Mouse (Mus musculus) liver, embryonic 14.5 days (tissue): ENCODE data around the gene Crhr2. TPM values are rescaled to one million over a fixed set of nuclear protein-coding genes. Genes with fewer than 3 reads are reported as not detected.

Source experiments
- ATAC-seq: fragments of 200-750 bp; cut with Nextera tagmentation; 2 replicates; pipeline ENCODE4 v1.8.0; 2017; ENCODE audit warnings: moderate number of reproducible peaks, mild to moderate bottlenecking, moderate library complexity; ENCODE audit not compliant: insufficient read depth
- DNase-seq, 3 experiments: peaks; one replicate each; pipeline ENCODE4 v3.0.0-alpha.2; 2012 to 2013; ENCODE audit warnings: low read depth in 3 of 3, low spot score in 3 of 3
- H3K27ac ChIP-seq: fragments of 300-500 bp; sonication (generic); 2 replicates; pipeline ENCODE4 v1.5.1; 2014; ENCODE audit warnings: moderate library complexity, mild to moderate bottlenecking, control low read depth, inconsistent platforms
- H3K27me3 ChIP-seq: fragments of 300-500 bp; sonication (generic); 2 replicates; pipeline ENCODE4 v1.6.1; 2014; ENCODE audit warnings: mild to moderate bottlenecking, low read length, moderate library complexity; ENCODE audit not compliant: control insufficient read depth, insufficient read depth
- H3K36me3 ChIP-seq: fragments of 300-500 bp; sonication (generic); replicated peaks from 2 replicates; pipeline ENCODE4 v1.6.1; 2014; ENCODE audit warnings: low read depth; ENCODE audit not compliant: control insufficient read depth, insufficient read depth
- H3K4me1 ChIP-seq, 2 experiments: fragments of 200-500 bp in 1 of 2; fragments of 300-500 bp in 1 of 2; sonication (generic) in 1 of 2; replicated peaks; 2 replicates each; pipeline ENCODE4 v1.6.1; 2012 to 2014; ENCODE audit warnings: antibody characterized with exemption in 1 of 2, inconsistent platforms in 1 of 2, low read length in 1 of 2; ENCODE audit not compliant: control insufficient read depth in 2 of 2, insufficient read depth in 2 of 2
- H3K4me2 ChIP-seq: fragments of 300-500 bp; sonication (generic); 2 replicates; pipeline ENCODE4 v1.6.1; 2014; ENCODE audit warnings: low read depth, mild to moderate bottlenecking, control low read depth, moderate library complexity
- H3K4me3 ChIP-seq, 2 experiments: fragments of 200-500 bp in 1 of 2; fragments of 300-500 bp in 1 of 2; sonication (generic) in 1 of 2; 2 replicates each; pipeline ENCODE4 v1.5.1; 2012 to 2014; ENCODE audit warnings: low read depth in 2 of 2, low read length in 2 of 2, mild to moderate bottlenecking in 2 of 2, control low read depth in 1 of 2, inconsistent platforms in 1 of 2, moderate library complexity in 1 of 2; ENCODE audit not compliant: insufficient read depth in 1 of 2
- H3K9ac ChIP-seq: fragments of 300-500 bp; sonication (generic); replicated peaks from 2 replicates; pipeline ENCODE4 v1.6.1; 2014; ENCODE audit warnings: mild to moderate bottlenecking, control low read depth, moderate library complexity
- H3K9me3 ChIP-seq: fragments of 300-500 bp; sonication (generic); 2 replicates; pipeline ENCODE4 v1.6.1; 2016; ENCODE audit warnings: low read length, mixed read lengths; ENCODE audit not compliant: control insufficient read depth
- CTCF ChIP-seq: IDR thresholded peaks from 2 replicates; pipeline ENCODE4 v1.5.1; 2016; ENCODE audit warnings: antibody characterized with exemption, low read depth, control low read depth
- EP300 ChIP-seq: IDR thresholded peaks from 2 replicates; pipeline ENCODE4 v1.6.1; 2016; ENCODE audit warnings: antibody characterized with exemption, low read depth
- WGBS: fragments of 180-500 bp; shearing (Covaris S2); extraction: QIAGEN DNeasy Blood & Tissue Kit; methylation state at CpG from one replicate; pipeline ENCODE4 v1.1.7; 2014; ENCODE audit not compliant: insufficient replicate concordance; 5-methylcytosine and 5-hydroxymethylcytosine counted together
- polyA plus RNA-seq, 2 experiments: library from polyadenylated mRNA; depleted of rRNA in 1 of 2; stranded (reverse) in 1 of 2; unstranded in 1 of 2; fragments of >200 nt; fragmentation: Nextera tagmentation in 1 of 2; extraction: Ambion mirVana in 1 of 2; gene quantifications; 2 replicates each; pipeline versions ENCODE4 v1.2.1 to v1.2.3; 2012 to 2014

The Crhr2 gene
- polyA plus RNA-seq, 2 experiments: 0.30 to 0.73 TPM

GRCm38 (mm10) chr6:55064477-55064827 is 68.4 kb downstream of the Crhr2 start:
- Histone ChIP-seq H3K36me3 (peaks cover 93% of the 10 kb centered on the region), H3K27ac (no peak overlapping the region), H3K4me1 (peaks cover 0 to 7% of the 10 kb centered on the region in 2 experiments; a peak in 1 of 4 replicates), H3K9me3 (no peaks in the 10 kb centered on the region), H3K4me3 (no peak overlapping the region), H3K9ac (no peak overlapping the region), H3K4me2 (no peak overlapping the region), H3K27me3 (no peaks in the 10 kb centered on the region)
- WGBS: 27% methylated on average over 7 of the region's 7 CpGs
- no peak for TF ChIP-seq CTCF
- TF ChIP-seq EP300: no peak
- DNase-seq (no peak), ATAC-seq (peak; percentile 53)

DNA sequence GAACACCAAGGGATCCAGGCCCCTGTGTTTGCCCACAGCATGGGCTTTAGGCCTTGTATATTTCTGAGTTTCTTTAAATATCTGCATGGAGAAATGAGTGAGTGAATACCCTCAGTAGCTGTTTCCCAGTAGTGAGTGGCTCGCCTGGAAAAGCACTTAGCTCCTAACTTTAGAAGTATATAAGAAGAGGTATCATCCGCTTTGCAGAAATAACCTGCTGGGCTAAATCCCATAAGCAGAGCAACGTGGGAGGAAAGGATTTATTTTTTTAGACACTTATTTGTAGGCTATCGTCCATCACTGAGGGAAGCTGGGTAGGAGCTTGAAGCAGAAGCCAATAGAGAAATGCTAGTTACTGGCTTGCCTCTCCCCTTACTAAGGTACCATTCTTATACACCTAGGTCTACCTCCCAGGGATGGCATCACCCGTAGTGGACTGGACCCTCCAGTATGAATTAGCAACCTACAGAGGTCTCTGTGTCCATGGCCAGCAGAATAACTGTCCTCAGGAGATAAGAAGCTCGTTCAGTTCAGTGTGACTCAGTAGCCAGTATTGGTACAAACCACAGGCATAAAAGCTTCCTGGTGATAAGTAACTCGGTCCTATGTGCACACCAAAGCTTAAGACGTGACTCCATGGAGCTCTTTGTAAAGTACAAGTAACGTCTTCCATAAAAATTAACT is 68.9 kb downstream of the Crhr2 start:
- Histone ChIP-seq H3K9ac (no peak overlapping the region), H3K4me3 (no peak overlapping the region), H3K36me3 (peaks cover 94% of the 10 kb centered on the region), H3K9me3 (no peaks in the 10 kb centered on the region), H3K27ac (no peak overlapping the region), H3K27me3 (no peaks in the 10 kb centered on the region), H3K4me2 (no peak overlapping the region), H3K4me1 (peaks cover 0 to 7% of the 10 kb centered on the region in 2 experiments; a peak in 1 of 4 replicates)
- ATAC-seq (peak; percentile 55; the same call in 1 of the 2 replicates), DNase-seq (no peak)
- TF ChIP-seq EP300 (0 out of 2 replicates have a peak, but pooled peaks have one; percentile 11), CTCF (no peak)
- WGBS: 41% methylated on average over 9 of the region's 9 CpGs

- no peaks in the 10 kb centered on the region for H3K9me3 ChIP-seq
- H3K36me3 ChIP-seq: peaks cover 86% of the 10 kb centered on the region
- DNase-seq (no peak), ATAC-seq (no peak)
- WGBS: 79% methylated on average over 5 of the region's 5 CpGs
- H3K4me3 ChIP-seq: no peak overlapping the region
- H3K4me2 ChIP-seq: no peak overlapping the region
- no peak overlapping the region for H3K9ac ChIP-seq
- peaks cover 0 to 7% of the 10 kb centered on the region in 2 experiments; a peak in 1 of 4 replicates for H3K4me1 ChIP-seq
- H3K27ac ChIP-seq: no peak overlapping the region
- H3K27me3 ChIP-seq: no peaks in the 10 kb centered on the region
- TF ChIP-seq EP300: no peak
- TF ChIP-seq CTCF: no peak
Observed at GRCm38 (mm10) chr6:55062200-55062599, 70.6 kb downstream of the Crhr2 start.

GRCm38 (mm10) chr6:55061328-55061727 is 71.5 kb downstream of the Crhr2 start:
- no peak for TF ChIP-seq EP300
- TF ChIP-seq CTCF: no peak
- Histone ChIP-seq H3K4me2 (no peak overlapping the region), H3K9ac (no peak overlapping the region), H3K36me3 (peaks cover 81% of the 10 kb centered on the region), H3K9me3 (no peaks in the 10 kb centered on the region), H3K27me3 (no peaks in the 10 kb centered on the region), H3K27ac (no peak overlapping the region), H3K4me1 (peaks cover 0 to 7% of the 10 kb centered on the region in 2 experiments; a peak in 1 of 4 replicates), H3K4me3 (no peak overlapping the region)
- WGBS: 87% methylated on average over 11 of the region's 11 CpGs
- ATAC-seq (no peak), DNase-seq (no peak)

GRCm38 (mm10) chr6:55060241-55060825 is 72.5 kb downstream of the Crhr2 start:
- DNase-seq: no peak
- H3K4me2 ChIP-seq: no peak overlapping the region
- H3K27me3 ChIP-seq: no peaks in the 10 kb centered on the region
- H3K27ac ChIP-seq: no peak overlapping the region
- H3K4me1 ChIP-seq: peaks cover 0 to 7% of the 10 kb centered on the region in 2 experiments; a peak in 1 of 4 replicates
- H3K9me3 ChIP-seq: no peaks in the 10 kb centered on the region
- WGBS: 81% methylated on average over 7 of the region's 7 CpGs
- H3K4me3 ChIP-seq: no peak overlapping the region
- peaks cover 81% of the 10 kb centered on the region for H3K36me3 ChIP-seq
- H3K9ac ChIP-seq: no peak overlapping the region
- no peak for ATAC-seq
- TF ChIP-seq CTCF: no peak
- no peak for TF ChIP-seq EP300
